Mouse (Mus musculus) kidney, adult 2 months (tissue): Measurements from ENCODE around the gene Pygb.

Experiments
- CTCF ChIP-seq: fragments of 200-500 bp; conservative IDR thresholded peaks from 2 replicates; pipeline ENCODE4 v1.5.1; 2011; ENCODE audit warnings: low read depth, mild to moderate bottlenecking, control low read depth, low read length, moderate library complexity, mixed read lengths; ENCODE audit not compliant: insufficient read depth, insufficient read length
- POLR2A ChIP-seq: fragments of 200-500 bp; IDR thresholded peaks from one replicate; pipeline ENCODE4 v1.6.1; 2011; ENCODE audit warnings: low read depth, low read length, control low read depth

- TF ChIP-seq CTCF (no peak), POLR2A (no peak)
Observed at GRCm38 (mm10) chr2:150782801-150783200, 3.7 kb upstream of the Pygb start.
